Mouse (Mus musculus) hindbrain, embryonic 16.5 days (tissue): Measurements from ENCODE around the gene Ikzf2. TPM values are rescaled to one million over a fixed set of nuclear protein-coding genes. Genes with fewer than 3 reads are reported as not detected.

ENCODE experiments used
- ATAC-seq: fragments of 200-750 bp; cut with Nextera tagmentation; 2 replicates; pipeline ENCODE4 v1.8.0; 2017; ENCODE audit warnings: moderate TSS enrichment, moderate library complexity
- H3K27ac ChIP-seq: fragments of 300-500 bp; sonication (generic); 2 replicates; pipeline ENCODE4 v1.5.1; 2014; ENCODE audit warnings: low read depth, mild to moderate bottlenecking, control low read depth, low read length, moderate library complexity
- H3K27me3 ChIP-seq: fragments of 300-500 bp; sonication (generic); replicated peaks from 2 replicates; pipeline ENCODE4 v1.6.1; 2014; ENCODE audit warnings: low read length; ENCODE audit not compliant: control insufficient read depth, insufficient read depth
- H3K36me3 ChIP-seq: fragments of 300-500 bp; sonication (generic); 2 replicates; pipeline ENCODE4 v1.6.1; 2014; ENCODE audit warnings: mild to moderate bottlenecking, low read length, moderate library complexity, mixed read lengths; ENCODE audit not compliant: control insufficient read depth, insufficient read depth
- H3K4me1 ChIP-seq: fragments of 300-500 bp; sonication (generic); 2 replicates; pipeline ENCODE4 v1.6.1; 2014; ENCODE audit warnings: low read depth, low read length; ENCODE audit not compliant: control insufficient read depth, insufficient read depth
- H3K4me2 ChIP-seq: fragments of 300-500 bp; sonication (generic); 2 replicates; pipeline ENCODE4 v1.6.1; 2014; ENCODE audit warnings: mild to moderate bottlenecking, low read length, control low read depth, moderate library complexity
- H3K4me3 ChIP-seq: fragments of 300-500 bp; sonication (generic); 2 replicates; pipeline ENCODE4 v1.5.1; 2014; ENCODE audit warnings: mild to moderate bottlenecking, low read length, control low read depth, moderate library complexity
- H3K9ac ChIP-seq: fragments of 300-500 bp; sonication (generic); 2 replicates; pipeline ENCODE4 v1.6.1; 2014; ENCODE audit warnings: low read depth, mild to moderate bottlenecking, control low read depth, low read length, moderate library complexity
- H3K9me3 ChIP-seq: fragments of 300-500 bp; sonication (generic); 2 replicates; pipeline ENCODE4 v1.6.1; 2014; ENCODE audit warnings: mild to moderate bottlenecking, low read length, moderate library complexity; ENCODE audit not compliant: control insufficient read depth
- WGBS: fragments of 180-500 bp; shearing (Covaris S2); extraction: QIAGEN DNeasy Blood & Tissue Kit; methylation state at CpG from one replicate; pipeline ENCODE4 v1.1.7; 2014; 5-methylcytosine and 5-hydroxymethylcytosine counted together
- polyA plus RNA-seq: library from polyadenylated mRNA; unstranded; fragments of >200 nt; fragmentation: Nextera tagmentation; extraction: Ambion mirVana; gene quantifications from 2 replicates; pipeline ENCODE4 v1.2.1, GENCODE M21; 2015

Gene Ikzf2
- polyA plus RNA-seq, 1 experiment from 2014 or later = 2.9 TPM

DNA sequence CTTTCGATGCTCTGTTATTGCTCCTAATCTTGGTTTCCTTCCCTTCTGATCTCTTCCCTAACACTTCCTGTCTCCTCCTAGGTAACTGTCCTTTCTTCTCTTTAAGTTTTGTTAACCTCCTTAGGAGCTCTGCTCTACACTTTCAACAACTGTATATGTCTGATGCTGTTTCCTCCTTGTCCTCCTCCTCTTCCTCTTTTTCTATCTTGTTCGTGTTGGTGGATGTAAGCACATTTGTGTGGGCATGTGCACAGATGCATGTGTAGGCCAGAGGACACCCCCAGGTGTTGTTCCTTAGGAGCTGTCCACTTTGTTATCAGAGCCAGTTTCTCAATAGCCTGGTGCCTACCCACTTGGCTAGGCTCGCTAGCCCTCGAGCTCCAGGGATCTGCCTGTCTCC lies 169.0 kb downstream of the Ikzf2 start:
- Histone ChIP-seq H3K27me3 (no peaks in the 10 kb centered on the region), H3K9me3 (no peaks in the 10 kb centered on the region), H3K27ac (no peak overlapping the region), H3K4me2 (no peak overlapping the region), H3K4me1 (no peaks in the 10 kb centered on the region), H3K4me3 (no peak overlapping the region), H3K36me3 (no peaks in the 10 kb centered on the region), H3K9ac (no peak overlapping the region)
- WGBS = 92% methylated on average over 4 of the region's 4 CpGs
- ATAC-seq = no peak

GRCm38 (mm10) chr1:69516144-69516543 lies 170.9 kb downstream of the Ikzf2 start:
- H3K4me3 ChIP-seq = no peak overlapping the region
- H3K9ac ChIP-seq = no peak overlapping the region
- ATAC-seq = no peak
- H3K4me2 ChIP-seq = no peak overlapping the region
- no peaks in the 10 kb centered on the region for H3K36me3 ChIP-seq
- 80% methylated on average over 5 of the region's 5 CpGs for WGBS
- no peaks in the 10 kb centered on the region for H3K27me3 ChIP-seq
- no peak overlapping the region for H3K27ac ChIP-seq
- no peaks in the 10 kb centered on the region for H3K4me1 ChIP-seq
- no peaks in the 10 kb centered on the region for H3K9me3 ChIP-seq

- Histone ChIP-seq H3K4me1 (no peaks in the 10 kb centered on the region), H3K27me3 (no peaks in the 10 kb centered on the region), H3K9me3 (no peaks in the 10 kb centered on the region), H3K36me3 (no peaks in the 10 kb centered on the region), H3K27ac (no peak overlapping the region), H3K4me3 (no peak overlapping the region), H3K9ac (no peak overlapping the region), H3K4me2 (no peak overlapping the region)
- 37% methylated on average over 5 of the region's 5 CpGs for WGBS
- ATAC-seq = no peak
These were observed 173.3 kb downstream of the Ikzf2 start for GRCm38 (mm10) chr1:69513595-69514250.

GRCm38 (mm10) chr1:69508275-69508674 lies 178.8 kb downstream of the Ikzf2 start:
- WGBS = 53% methylated on average over 3 of the region's 3 CpGs

DNA sequence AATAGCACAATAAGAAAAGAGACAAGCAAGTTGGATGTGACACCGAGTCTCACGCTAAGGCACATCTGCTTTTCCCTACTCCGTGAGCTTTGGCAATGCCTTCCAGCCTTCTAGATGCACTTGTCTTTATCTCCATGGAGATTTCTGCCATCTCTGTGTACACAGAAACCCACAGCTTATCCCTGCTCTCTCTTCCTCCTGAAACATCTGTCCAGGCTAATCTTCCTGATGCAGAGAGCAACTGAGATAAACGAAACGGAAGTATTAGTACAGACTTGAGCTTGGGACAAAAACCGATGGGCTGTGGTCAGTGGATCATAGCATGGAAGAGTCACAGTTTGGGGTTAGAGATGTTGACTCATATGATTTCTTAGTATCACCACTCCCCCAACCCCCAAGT lies 179.5 kb downstream of the Ikzf2 start:
- H3K4me3 ChIP-seq = no peak overlapping the region
- H3K9ac ChIP-seq = no peak overlapping the region
- WGBS = 85% methylated on average over 6 of the region's 6 CpGs
- no peaks in the 10 kb centered on the region for H3K9me3 ChIP-seq
- no peak for ATAC-seq
- no peak overlapping the region for H3K4me2 ChIP-seq
- no peak overlapping the region for H3K27ac ChIP-seq
- H3K36me3 ChIP-seq = no peaks in the 10 kb centered on the region
- H3K27me3 ChIP-seq = no peaks in the 10 kb centered on the region
- no peaks in the 10 kb centered on the region for H3K4me1 ChIP-seq

More at GRCm38 (mm10) chr1:69508275-69508674, 178.8 kb downstream of the Ikzf2 start:
- H3K4me1 ChIP-seq = no peaks in the 10 kb centered on the region
- H3K9me3 ChIP-seq = no peaks in the 10 kb centered on the region
- no peak overlapping the region for H3K27ac ChIP-seq
- no peak overlapping the region for H3K9ac ChIP-seq
- ATAC-seq = no peak
- H3K36me3 ChIP-seq = no peaks in the 10 kb centered on the region
- H3K4me3 ChIP-seq = no peak overlapping the region
- no peaks in the 10 kb centered on the region for H3K27me3 ChIP-seq
- no peak overlapping the region for H3K4me2 ChIP-seq

DNA sequence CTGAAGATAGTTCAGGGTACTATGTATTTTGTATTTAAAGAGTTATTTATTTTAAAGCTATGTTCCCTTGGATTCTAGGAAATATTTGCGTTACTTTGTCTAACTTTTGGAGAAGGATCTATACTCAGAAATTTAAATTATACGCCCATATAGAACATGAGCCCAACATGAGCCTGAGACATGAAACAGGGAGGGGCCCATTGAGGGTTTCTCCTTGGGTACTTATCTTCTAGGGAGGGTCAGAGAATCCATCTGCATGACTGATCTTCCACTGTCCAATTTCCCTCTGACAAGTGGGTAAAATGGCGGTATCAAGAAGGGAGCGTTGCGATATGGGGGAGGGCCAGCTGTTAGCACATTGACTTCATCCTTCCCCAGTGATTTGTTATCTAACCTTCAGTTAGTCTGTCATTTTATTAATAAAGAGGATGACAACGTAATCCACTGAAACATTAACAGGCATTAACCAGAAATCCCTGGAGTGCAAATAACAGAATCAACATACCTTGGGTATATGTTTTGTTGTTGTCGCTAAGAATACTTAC lies 180.4 kb downstream of the Ikzf2 start:
- Histone ChIP-seq H3K27me3 (no peaks in the 10 kb centered on the region), H3K27ac (no peak overlapping the region), H3K9me3 (no peaks in the 10 kb centered on the region), H3K9ac (no peak overlapping the region), H3K4me1 (no peaks in the 10 kb centered on the region), H3K4me2 (no peak overlapping the region), H3K4me3 (no peak overlapping the region), H3K36me3 (no peaks in the 10 kb centered on the region)
- ATAC-seq = no peak
- 96% methylated on average over 7 of the region's 7 CpGs for WGBS

DNA sequence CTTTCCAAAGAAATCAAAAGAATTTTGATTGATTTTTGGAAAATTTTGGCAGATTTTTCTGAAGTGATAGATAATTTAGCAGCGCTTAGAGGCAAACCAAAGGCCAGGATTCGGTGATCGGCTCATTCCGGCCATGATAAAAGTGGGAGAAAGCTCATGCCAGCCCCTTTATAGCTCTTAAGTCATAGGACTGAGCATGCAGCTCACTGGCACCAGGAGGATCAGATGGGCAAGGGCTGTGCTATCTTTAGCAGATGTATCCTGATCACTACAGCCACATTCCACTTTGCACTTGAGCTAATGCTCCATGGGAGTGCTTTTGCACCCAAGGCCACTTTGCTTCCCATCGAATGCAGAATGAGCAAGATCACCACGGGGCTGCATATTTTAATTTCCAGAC lies 181.0 kb downstream of the Ikzf2 start:
- no peak for ATAC-seq
- H3K27me3 ChIP-seq = no peaks in the 10 kb centered on the region
- WGBS = 97% methylated on average over 6 of the region's 6 CpGs

DNA sequence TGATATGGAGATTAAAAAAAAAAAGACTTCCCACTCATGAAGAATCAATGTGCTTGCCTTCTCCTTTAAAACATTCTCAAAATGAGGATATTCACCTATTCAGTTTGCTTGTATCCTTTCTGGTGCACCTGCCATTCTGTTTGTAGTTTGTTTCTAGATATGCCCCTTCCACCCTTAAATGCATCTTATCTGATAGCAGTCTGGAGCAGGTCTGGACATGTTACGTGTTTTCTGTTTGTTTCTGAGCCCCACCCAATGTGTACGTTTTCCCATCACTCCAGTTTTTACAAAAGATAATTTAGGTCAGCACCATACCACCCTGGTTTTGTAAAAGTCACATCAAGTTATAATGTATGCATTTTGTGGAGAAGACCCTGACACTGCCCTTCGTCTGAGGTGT lies 186.7 kb downstream of the Ikzf2 start:
- H3K4me3 ChIP-seq = no peak overlapping the region
- no peaks in the 10 kb centered on the region for H3K27me3 ChIP-seq
- no peaks in the 10 kb centered on the region for H3K9me3 ChIP-seq
- no peaks in the 10 kb centered on the region for H3K4me1 ChIP-seq
- no peak overlapping the region for H3K27ac ChIP-seq
- H3K36me3 ChIP-seq = no peaks in the 10 kb centered on the region
- WGBS = 87% methylated on average over 3 of the region's 3 CpGs
- no peak overlapping the region for H3K4me2 ChIP-seq
- no peak overlapping the region for H3K9ac ChIP-seq
- no peak for ATAC-seq

More for the DNA sequence above, 181.0 kb downstream of the Ikzf2 start:
- H3K4me2 ChIP-seq = no peak overlapping the region
- H3K4me1 ChIP-seq = no peaks in the 10 kb centered on the region
- H3K9me3 ChIP-seq = no peaks in the 10 kb centered on the region
- H3K27ac ChIP-seq = no peak overlapping the region
- H3K36me3 ChIP-seq = no peaks in the 10 kb centered on the region
- H3K9ac ChIP-seq = no peak overlapping the region
- H3K4me3 ChIP-seq = no peak overlapping the region

GRCm38 (mm10) chr1:69499652-69500051 lies 187.4 kb downstream of the Ikzf2 start:
- no peaks in the 10 kb centered on the region for H3K27me3 ChIP-seq
- WGBS = 87% methylated on average over 5 of the region's 5 CpGs
- no peak overlapping the region for H3K9ac ChIP-seq
- no peaks in the 10 kb centered on the region for H3K9me3 ChIP-seq
- H3K4me2 ChIP-seq = no peak overlapping the region
- H3K4me3 ChIP-seq = no peak overlapping the region
- no peaks in the 10 kb centered on the region for H3K36me3 ChIP-seq
- H3K27ac ChIP-seq = no peak overlapping the region
- no peak for ATAC-seq
- no peaks in the 10 kb centered on the region for H3K4me1 ChIP-seq
